Mouse (Mus musculus): ENCODE data around the gene Nucb2.

Nucb2 gene

DNA sequence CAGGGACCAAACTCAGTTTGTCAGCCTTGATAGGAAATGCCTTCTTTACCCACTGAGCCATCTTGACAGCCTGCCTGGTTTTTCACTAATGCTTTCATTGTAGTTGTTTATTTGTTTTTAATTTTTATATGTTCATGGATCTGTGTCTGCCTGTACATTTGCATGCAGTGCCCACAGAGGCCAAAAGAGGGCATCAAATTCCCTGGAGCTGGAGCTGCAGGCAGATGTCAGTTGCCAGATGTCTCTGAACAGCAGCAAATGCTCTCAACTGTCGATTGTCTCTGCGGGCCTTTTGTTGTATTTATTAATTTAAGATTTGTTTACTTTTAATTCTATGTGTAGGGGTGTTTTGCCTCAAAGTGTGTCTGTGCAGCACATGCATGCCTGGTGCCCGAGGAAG lies 15.6 kb downstream of the Nucb2 start:
- no peak for DNase-seq (ENCODE audit: low read depth, low spot score)

DNA sequence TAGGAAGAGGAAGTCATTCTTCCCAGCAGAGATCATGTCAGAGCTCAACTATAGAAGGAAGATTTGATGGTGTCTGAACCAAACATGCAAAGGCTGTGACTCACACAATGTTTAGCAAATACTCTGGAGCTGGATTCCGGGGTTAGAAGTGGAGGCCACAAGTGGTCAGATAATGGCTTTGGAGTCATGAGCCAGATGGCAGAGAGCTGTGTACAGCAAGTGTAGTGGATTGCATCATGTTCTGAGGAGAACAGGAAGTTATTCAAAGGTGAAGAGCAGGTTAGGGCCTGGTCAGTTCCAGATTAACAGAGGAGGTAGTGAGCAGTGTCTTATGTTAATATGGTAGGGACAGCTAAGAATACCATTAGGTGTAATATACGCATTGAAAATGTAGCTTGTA lies 20.4 kb downstream of the Nucb2 start:
- DNase-seq (ENCODE audit: low read depth, low spot score), result no peak

- no peak for DNase-seq (ENCODE audit: low read depth, low spot score)
Measured at GRCm38 (mm10) chr7:116529793-116530192, 25.6 kb downstream of the Nucb2 start.

GRCm38 (mm10) chr7:116530470-116530869 lies 26.3 kb downstream of the Nucb2 start:
- DNase-seq (ENCODE audit: low read depth, low spot score), result no peak

DNA sequence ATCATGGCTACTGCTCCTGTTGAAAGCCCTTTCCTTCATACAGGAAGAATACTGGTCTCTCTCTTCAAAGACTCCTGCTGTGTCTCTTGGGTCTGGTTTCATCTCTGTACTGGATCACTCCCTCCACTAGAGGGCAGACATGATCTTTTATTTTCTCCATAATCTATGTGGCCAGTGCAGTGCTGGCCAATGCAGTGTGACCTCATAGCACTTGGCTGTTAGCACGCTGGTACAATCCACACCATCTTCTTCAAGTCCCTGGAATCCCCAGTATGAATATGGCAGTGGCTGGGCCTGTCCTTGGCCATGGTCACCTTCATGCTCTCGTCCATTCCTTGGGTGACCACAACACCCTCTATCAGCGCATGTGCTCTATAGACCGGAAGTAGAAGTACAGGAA lies 27.1 kb downstream of the Nucb2 start:
- peak; percentile 77 for DNase-seq (ENCODE audit: low read depth, low spot score)

GRCm38 (mm10) chr7:116556834-116557233 lies 52.7 kb downstream of the Nucb2 start:
- no peak for DNase-seq (ENCODE audit: low read depth, low spot score)

DNA sequence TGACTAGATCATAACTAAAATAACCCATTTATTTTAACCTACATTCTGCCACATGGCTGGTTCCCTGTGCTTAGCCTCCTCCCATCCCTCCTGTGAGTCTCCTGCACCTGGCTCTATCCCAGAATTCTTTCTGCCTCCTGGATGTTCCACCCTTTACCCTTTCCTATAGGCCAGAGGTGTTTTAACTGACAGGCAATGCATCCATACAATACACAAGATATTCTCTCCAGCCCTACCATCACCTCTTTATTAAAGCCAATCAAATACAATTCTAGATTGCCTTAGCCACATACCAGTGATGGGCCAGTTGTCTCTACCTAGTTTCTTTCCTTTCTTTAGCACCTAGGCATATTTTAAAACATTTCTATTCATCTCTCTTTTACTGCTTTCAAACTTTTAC lies 70.4 kb downstream of the Nucb2 start:
- peak; percentile 83 for DNase-seq (ENCODE audit: low read depth, low spot score)
